Mouse (Mus musculus) R1 (cell line): ENCODE data around the gene Cttn.
A peak's percentile ranks its signal among the peaks of the same experiment; 100 is the strongest.

Experiments
- DNase-seq: peaks from one replicate; pipeline ENCODE4 v3.0.0-alpha.2; 2018; ENCODE audit warnings: low read depth, low spot score

The Cttn gene

DNA sequence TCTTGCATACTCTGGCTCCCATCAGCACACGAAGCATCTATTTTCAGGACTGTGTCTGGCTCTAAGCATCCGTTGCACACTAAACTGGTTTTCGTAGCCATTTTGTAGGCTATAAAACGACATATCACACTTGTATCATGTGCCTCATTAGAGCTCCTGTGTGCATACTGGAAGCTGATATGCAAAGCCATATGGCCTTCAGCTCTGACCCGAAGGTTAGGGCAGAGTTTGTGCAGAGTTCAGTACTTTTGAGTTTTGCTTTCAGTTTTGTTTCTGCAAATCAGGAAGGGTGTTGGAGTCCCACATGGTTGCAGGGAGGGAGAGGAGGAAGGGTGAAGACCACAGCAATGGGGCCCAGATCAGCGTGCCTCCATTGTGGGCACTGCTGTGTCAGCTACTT, 79.1 kb downstream of the Cttn start:
- no peak for DNase-seq

DNA sequence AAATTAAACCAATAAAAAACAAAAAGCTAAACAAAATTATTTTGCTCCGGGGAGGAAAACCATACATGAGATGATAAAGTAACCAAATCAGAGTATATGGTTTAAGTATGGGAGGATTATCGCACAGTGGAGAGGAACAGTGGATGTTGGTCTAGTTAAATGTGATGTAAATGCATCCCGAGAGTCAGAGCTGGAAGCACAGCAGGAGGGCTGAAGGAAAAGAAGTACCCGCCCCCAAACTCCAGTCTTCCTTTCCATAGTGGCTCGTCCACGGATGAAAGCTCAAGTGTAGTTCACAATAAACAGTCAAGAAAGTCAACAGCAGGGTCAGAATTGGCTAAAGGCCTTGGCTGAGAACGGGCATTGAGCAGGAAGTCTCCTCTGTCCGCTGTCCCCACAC, 80.1 kb downstream of the Cttn start:
- peak; percentile 72 for DNase-seq

DNA sequence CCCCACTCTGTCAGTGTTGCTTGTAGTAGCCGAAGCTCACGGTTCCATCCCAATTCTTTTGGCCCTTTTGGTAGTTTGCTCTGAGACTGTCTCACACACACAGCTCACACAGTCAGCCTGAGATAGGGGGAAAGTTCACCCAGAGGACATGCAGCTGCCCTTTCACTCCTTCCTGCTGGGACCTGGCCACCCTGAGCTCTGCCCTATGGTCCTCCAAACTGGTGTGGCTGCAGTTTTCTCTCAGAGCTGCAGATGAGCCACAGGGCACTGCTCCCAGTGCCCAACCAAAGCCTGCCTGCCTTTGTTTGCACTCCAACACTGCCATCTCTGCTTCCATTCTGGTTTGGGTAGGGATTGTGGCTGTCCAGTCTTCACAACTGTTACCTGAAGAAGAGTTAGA, 81.1 kb downstream of the Cttn start:
- no peak for DNase-seq

DNA sequence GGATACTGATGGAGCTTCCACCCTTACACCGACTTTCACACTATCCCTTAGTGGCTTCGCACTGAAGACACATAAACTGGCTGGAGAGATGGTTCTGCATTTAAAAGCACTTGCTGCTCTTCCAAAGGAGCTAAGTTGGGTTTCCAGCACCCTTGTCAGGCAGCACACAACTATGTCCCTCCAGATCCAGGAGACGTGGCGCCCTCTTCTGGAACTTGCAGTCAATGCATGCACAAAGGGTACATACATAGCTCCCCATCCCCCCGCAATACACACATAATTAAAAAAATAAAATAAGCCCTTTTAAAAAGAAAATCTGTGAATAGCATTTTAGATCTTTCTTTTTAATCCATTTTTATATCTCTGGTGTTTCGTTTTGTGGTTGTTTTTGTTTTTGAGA, 83.3 kb downstream of the Cttn start:
- peak; percentile 34 for DNase-seq
